Mouse (Mus musculus) v-Abl transformed pro-B cells (cell line): ENCODE measurements around the gene E130208F15Rik.

ENCODE experiments used
- in situ Hi-C, 2 experiments: fragments of 400-800 bp; cut with MboI; formaldehyde crosslinking; loops; one replicate each; pipeline ENCODE4 v1.15.1; 2025; ENCODE audit not compliant: unreplicated experiment in 2 of 2

Gene E130208F15Rik

DNA sequence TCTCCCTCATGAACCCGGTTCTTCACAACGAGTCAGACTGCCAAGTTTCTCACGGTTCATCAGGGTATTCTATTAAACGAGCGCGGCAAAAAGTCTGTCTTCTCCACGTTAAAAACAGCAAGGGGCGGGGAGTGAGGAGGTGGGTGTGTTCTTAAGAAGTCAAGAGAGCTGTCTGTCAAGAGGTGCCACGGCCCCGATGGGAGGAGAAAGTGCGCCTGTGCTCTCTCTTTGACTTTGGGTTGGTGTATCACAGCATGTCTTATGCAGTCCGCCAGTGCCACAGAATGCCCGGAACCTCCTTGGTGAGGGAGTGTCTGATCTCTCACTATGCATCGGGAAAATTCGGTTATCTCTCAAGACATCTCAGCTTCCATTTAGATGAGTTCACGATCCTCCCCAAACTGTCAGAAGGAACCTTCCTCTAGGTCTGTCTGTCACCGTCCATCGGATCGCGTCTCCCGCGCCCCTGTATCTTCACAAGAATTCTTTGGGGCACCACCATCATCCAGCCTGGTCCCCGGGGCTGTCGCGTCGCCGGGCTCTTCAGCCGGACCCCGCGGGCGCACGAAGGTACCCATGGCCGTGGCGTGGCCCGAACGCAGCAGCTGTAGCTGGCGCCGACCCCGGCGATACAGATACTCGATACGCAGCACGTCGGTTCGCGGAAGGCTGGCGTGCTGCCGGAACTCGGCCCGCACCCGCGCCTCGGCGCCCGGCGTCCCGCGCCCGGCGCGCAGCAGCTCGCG is at the start of gene E130208F15Rik:
Gene E130208F15Rik, plus strand, starts transcription at position 202 of the 746 bp plus-strand sequence.
- in situ Hi-C loops: no loop called here

DNA sequence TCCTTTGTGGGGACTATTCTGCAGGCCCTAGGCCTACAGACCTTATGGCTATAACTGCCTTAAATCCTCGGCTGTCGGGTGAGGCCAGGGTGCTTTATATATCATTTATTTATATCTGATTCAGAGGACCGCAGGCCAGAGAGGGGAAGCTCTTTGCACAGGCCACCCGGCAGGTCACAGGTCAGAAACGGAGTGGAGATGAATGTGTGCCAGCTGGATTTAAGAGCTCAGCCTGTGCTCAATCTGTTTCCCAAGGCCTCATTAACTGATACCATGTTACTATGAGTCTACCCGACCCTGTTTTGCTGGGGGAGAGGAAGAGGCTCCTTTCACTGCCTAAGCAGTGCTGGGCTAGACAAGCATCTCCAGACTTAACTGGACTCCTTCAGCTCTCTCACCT is 47.2 kb upstream of the E130208F15Rik start:
- in situ Hi-C loops: no loop called here

DNA sequence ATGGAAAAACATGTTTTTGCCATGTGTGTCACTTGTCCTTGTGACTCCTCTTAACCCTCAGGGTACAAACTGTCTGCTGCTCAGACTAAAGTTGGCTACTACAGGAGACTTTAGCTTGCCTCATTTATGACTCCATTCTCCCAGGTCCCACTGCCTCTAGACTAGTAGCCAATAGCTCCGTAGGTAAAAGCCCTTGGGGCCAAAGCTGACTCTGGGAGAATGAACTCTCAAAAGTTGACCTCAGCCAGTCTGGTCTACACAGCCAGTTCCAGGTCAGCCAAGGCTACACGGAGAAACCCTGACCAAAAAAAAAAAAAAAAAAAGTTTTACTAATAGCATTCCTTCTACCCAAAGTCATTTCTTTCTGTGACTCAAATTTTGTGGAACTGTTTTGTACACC is 42.6 kb upstream of the E130208F15Rik start:
- in situ Hi-C loops: no loop called here

DNA sequence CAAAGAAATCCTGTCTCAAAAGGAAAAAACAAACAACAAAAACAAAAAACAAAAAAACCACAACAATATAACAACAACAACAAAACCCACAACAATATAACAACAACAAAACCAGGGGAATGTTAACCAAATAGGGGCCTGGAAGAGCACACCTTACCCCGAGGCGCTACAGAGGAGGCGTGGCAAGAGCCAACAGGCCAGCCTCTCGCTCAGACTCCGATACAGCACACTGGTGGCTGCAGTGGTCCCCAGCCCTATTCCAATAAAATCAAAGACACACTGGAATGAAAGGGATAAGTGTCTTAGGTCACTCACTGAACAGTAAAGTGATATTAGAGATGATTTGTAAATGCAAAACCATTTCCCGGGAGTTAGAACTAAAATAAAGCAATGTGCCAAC is 42.0 kb upstream of the E130208F15Rik start:
- in situ Hi-C loops: no loop called here

DNA sequence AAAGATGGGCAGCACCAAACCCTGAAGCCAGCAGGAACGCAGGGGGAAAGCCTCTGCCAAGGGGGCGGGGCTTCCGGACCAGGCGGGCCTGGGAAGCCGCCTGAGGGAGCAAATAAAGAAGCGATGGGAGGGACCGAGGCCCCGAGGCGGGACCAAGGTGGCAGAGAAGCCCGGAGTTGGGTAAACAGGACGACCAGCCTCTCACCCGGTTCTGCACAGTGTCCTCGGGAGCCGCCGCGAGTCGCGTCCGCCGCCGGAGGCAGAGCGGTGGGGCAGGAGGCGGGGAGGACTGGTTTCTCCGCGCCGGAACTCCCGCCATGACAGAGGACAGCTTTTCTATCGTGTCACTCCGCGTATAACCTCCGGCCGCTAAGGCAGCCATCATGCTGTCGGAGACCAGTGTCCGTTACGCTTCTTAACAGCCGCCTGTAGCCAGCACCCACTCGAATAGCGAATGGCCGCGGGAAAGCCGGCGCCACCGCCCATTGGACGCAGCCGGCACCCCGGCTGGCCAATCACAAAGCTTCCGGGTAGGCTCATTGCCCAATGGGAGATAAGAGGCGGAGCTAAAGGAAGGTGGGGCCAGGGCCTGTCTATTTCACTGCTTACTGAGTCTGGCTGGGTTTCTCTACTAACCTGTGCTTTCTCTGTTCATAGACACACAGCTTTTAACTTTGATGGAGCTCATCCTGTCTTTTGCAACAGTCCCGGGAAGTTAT is 41.4 kb upstream of the E130208F15Rik start, which contains the start of the genes Thap8 and Wdr62:
Gene Thap8, plus strand, starts transcription at position 144 of the 719 bp plus-strand sequence.
Gene Wdr62, minus strand, starts transcription at position 469 of the 719 bp plus-strand sequence.
- in situ Hi-C loops: no loop called here

DNA sequence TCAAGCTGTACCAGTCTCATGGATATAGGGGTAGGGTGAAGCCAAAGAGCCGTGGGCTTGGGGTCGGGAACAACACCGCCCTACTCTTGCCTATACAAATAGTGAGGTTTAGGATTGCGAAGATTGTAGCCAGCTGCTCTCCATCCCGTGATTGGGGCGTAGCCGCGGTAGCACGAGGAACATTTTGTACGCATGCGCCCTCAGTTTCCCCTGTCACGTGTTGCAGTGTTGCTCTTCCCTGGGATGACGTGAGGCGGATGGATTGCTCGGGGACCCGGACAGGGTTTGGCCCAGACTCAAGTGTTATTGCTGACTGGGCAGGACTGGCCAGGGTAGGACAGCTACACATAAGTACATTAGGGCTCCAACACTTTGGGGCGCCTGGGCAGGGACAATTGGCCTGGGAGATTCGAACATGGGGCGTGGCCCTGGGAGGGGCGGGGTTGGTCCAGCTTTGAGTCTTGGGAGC is 40.8 kb upstream of the E130208F15Rik start:
- in situ Hi-C loops: no loop called here

DNA sequence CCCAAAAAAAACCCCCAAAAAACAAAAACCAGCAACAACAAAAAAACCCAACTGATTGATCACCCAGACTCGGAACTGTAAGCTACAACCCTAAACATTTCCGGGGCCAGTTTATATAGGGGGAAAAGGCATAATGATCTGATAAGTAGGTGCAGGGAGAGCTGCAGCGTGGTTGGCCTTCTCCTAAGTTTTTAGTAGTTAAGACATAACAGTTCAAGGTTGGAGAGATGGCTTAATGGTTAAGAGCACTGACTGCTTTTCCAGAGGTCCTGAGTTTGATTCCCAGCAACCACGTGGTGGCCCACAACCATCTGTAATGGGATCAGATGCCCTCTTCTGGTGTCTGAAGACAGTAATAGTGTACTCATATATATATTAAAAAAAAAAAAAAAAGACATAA is 40.0 kb upstream of the E130208F15Rik start:
- in situ Hi-C loops: no loop called here

DNA sequence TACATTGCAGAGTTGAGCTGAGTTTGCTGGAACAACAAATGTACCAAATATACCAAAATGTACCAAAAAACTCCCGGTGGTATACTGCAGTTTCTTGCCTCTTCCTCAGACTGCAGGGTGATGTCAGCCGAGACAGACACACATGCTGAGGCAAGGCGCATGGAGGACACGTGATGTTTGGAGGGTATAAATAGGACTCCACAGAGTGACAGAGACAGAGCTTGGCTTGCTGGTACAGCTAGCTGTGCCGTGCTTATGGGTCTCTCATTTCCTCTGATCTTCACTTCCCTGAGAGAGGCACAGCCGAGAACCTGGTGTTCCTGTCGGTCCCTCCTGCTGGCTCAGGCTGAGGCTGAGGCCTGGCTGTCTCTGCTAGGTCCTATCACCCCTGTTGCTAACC is 38.8 kb upstream of the E130208F15Rik start:
- in situ Hi-C loops: no loop called here

DNA sequence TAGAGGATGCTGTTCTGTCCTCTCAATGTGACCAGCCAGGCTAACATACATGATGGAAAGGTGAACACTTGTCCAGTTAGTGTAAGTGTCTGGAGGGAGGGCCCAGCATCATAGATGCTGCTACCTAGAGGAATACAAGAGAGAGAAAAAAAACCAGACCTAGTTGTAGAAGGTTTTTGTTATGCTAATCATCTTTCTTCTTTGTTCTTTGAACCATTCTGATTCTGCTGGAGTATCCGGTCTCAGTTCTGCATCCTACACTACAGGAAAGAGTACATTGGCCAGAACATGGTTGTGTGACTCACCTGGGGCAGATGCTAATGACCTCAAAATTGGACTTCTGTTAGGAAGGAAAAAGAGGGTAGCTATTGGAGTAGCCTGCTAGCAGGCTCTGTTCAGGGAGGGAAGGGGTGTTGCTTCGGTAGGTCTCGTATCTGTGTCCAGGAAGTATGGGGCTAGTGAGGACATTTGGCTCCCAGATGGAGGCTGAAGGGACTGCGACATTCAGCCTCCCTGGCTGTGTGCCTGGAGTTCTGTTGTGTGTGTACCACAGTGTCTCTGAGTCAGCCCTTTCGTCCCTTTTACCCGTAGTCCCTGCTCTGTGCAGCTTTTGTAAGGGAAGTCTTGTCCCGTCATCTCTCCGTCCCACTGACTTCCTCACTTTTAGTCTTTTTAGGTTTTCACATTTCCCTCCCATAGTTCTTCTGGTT is 34.7 kb upstream of the E130208F15Rik start:
- in situ Hi-C loops: no loop called here

DNA sequence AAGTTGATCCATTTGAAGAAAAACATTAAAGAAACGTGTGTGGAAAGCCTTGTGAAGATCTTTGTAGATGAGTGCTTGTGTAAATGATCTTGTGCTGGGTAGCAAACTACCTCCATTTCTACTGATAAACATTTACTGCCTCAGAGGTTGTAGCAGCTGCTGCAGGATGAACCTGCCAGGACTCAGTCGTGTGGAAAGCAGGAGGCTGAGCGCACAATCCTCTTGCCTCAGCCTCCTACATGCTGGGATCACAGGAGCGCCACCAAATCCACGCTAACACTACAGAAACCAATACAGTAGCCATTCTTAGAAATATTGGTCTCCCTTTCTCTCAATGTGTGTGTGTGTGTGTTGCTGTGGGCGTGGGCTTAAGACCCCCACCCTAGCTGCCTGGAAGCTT is 33.5 kb upstream of the E130208F15Rik start:
- in situ Hi-C loops: no loop called here

DNA sequence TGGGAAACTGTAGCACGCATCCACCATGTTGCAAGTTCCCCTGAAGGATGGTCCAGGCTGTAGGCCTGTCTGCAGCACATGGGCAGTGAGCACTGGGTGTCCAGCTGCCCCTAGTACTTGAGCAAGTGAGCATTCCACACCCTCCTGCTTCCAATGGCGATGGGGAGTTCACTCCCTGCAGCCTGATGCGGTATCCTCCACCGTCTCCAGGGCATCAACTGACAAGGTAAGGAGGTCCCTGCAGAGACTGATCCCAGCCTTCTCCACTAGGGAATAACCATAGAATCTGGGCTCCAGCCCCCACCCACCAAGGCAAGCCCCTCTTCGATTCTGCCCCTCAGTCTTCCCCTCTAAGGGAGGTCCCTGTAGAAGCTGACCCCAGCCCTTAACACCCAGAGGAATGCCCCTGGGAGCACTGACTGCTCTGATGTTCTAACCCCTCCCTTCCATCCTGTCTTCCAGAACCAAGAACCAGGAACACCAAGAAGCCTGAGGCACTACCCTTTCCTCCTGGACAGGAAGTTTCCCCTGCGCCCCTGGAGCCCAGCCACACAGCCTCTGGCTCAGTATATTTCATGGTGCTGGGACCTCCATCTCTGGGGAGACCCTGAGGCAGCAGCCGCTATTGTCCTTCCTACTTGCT is 32.3 kb upstream of the E130208F15Rik start:
- in situ Hi-C loops: no loop called here

DNA sequence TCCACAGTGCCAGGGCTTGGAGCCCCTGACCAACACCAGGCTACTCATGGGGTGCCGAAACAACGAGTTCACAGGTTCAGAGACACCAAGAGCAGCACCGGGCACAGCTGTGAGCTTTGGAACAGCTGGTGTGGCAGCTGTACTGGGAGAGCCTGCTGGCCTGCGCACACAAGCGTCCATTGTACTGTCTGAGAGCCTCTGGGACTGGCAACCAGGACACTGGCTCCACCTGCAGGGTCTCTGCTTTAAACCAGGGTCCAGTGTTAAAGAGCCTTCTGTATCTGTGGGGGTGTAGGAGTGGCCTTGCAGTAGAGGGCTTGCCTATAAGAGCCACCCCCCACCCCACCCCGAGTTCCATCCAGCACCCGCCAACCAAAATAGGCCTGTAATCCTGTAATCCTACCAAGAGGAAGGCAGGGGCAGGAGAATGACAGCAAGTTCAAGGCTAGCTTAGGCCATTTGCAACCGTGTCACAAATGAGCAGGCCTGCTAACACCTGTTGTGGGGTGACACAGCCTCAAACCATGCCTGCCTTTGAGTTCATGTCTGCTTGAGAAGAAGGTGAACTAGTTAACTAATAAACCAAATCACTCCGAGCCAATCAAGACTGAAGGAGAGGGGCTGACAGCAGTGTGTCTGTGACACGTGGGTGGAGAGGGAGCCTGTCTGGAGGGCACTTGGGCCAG is 31.7 kb upstream of the E130208F15Rik start:
- in situ Hi-C loops: no loop called here

DNA sequence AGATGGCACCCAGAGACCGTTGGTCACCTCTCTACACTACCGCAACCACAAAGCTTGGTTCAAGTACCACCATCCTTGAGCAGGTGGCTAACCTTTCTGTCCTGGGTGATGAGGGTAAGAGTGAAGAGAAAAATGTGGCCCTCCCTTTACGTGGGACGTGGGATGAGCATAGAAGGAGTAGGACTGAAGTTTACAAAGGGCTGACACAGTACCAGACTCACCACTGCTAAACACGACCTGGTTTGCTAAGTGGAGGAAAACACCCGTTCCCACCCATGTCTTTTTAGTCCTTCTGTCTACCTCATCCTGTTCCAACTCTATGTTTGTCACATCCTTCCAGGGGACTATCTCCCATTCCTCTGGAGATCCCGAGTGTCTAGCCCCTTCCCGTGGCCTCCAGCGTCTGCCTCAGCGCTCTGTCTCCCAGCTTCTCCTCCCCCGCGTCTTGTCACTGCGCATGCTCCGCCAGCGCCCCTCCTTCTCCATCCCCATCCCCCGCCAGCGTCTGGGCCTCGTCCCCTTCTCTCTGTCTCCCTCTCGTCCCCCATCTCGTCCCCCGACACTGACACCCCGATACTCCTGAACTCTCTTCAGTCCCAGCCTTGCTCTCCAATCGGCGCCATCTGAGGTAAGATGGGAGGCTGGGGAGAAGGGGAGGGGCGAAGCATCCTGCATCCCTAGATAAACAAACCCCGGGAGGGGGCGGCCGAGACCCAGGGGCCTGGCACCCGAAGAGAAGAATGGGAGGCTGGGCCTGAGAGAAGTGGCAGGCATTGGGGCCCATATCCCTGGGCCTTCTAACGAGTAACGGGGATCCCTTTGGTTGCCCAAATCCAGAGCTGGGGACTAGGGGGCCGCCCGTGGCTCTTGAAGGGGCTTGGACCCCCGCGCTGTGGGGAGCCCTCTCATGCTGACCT is 30.1 kb upstream of the E130208F15Rik start, which contains the start of gene Clip3:
Gene Clip3, plus strand, starts transcription at position 514 of the 917 bp plus-strand sequence.
- in situ Hi-C loops: no loop called here

DNA sequence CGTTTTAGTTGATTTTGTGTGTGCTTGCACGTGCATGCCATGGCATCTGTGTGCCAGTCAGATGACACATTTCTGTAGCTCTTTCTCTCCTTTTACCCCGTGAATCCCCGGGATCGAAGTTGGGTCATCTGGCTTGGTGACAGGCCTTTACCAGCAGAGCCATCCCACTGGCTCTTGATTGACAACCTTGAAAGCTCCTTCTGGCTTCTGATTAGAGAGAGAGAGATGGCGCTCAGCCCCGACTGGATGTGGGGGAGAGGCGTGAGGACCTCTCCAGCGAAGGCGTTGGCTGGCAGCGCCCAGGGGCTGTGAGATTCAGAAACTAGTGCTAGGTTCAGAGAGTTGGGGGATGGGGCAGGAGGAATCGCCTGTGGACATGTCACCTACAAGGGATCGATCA is 27.7 kb upstream of the E130208F15Rik start:
- in situ Hi-C loops: no loop called here

DNA sequence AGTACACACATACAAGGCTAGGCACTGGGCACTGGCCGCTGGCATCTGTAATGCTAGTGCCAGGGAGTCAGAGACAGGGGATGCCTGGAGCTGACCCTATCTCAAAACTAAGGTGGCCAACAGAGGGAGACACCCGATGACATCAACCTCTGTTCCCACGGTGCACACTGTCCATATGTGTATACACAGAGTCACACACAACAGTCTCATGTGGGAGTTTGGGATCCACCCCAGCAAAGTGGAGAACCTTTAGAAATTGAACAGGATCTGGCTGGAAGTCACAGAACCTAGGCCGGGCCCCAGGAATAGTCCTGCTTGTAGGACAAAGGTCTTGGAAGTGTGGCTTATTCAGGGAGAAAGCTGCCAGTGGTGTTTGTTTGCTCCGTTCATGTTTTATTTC is 27.2 kb upstream of the E130208F15Rik start:
- in situ Hi-C loops: no loop called here

DNA sequence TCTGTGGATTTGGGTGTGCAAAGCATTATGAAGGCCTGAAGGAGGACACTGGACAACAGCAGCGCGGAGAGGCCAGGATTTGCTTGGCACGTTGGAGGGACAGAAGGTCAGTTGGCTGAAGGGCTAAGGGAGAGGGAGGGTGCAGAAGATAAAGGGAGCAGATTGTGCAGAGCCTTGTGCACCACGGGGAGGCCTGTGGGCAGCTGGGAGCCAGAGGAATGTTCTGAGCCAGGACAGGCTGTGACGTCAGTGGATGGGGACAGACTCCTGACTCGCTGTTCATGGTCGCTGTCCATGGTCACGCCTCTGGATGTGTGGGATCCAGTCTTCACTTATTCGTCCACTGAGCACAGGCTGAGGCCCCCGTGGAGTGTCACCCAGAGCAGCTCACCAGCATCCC is 26.4 kb upstream of the E130208F15Rik start:
- in situ Hi-C loops: no loop called here

DNA sequence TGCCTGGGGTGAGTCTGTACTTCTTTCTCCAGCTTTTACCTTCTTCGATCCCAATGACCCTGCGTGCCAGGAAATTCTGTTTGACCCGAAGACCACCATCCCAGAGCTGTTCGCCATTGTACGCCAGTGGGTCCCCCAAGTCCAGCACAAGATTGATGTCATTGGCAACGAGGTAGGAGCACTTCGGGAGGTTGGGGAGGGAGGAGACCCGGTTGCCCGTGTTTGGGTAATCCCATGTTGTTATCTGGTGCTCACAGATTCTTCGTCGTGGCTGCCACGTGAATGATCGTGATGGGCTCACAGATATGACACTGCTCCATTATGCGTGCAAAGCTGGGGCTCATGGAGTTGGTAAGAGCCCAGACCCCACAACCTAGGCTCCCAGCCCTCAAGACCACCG is 24.7 kb upstream of the E130208F15Rik start:
- in situ Hi-C loops: no loop called here

DNA sequence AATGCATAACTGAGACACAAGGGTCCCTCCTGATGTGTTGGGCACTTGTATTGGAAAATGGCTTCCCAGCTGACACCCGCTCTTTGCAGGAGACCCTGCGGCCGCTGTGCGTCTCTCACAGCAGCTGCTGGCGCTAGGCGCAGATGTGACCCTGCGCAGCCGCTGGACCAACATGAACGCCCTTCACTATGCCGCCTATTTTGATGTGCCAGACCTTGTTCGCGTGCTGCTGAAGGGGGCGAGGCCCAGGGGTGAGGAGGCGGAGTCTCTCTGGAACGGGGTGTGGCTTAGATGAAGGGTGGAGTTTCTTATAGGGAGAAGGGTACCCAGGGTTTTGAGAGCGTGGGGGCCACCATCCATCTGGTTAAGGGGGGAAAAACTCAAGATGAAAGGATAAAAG is 24.3 kb upstream of the E130208F15Rik start:
- in situ Hi-C loops: no loop called here

DNA sequence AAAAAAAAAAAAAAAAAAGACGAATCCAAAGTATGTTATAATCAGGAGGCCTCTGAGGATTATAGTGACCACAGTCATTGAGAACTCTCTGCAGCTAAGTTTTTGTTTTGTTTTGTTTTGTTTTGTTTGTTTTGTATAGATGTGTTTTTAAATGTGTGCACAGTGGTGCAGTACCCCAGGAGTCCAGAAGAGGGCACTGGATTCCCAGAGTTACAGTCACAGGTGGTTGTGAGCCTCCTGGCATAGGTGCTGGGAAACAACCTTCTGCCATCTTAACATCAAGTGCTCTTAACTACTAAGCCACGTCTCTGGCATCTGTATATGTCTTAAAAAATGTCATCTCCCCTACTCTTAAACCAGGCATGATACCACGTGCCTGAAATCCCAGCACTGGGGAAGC is 20.6 kb upstream of the E130208F15Rik start:
- in situ Hi-C loops: loop anchor here in 1 of 2 experiments (5.0 kb wide), 1 partner anchor 51 kb away; no protein-coding TSS in a partner anchor
